Mouse (Mus musculus): Measurements from ENCODE around the gene Timm17b.
"Not testable (repeated sequence)": the region's sequence is repeated elsewhere in the genome, so short reads cannot be mapped to it uniquely, and the experiment has no call there.

Gene Timm17b

DNA sequence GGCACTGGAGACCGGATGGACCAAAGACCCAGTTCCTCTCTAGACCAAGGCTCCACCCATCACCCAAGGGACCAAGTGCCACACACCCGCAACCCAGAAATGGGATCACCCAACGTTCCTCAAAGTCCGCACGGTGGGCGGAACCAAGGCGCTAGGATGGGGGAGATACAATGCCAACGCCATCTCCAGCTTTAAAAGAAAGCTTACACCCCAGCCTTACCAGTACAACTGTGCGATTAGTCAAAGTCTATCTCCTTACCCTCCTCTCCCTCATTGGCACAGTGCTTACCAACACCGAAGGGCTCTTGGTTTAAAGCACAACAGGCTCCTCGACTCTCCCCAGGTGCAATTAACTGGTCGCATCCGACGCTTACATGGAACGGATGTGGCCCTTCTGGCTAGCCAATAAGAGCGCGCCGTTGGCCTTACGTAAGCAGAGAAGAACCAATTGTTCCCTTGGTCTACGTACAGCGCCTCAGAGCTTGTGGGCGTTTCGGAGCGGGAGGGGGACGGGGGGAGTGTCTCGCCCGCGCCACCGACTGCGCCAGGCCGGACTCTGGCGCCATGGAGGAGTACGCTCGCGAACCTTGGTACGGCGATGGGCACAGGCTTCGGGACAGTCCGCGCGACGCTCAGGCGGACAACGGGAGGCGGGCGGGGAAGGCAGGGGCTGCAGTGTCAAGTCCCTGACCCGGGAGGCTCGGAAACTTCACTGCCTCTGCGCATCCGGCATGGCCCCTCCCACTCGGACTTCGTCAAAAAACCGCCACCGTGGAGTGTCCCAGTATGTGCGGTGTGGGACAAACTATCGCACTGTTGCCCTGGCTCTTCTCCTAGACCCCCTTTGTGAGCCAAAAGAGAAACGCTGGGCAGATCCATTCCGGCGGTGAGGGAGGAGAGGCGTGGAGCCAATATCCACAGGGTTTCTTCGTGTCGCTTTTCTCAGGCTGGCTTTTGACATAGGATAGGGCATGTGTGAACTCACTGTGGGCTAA lies at the start of gene Timm17b, which contains the start of gene Pqbp1:
Gene Timm17b, plus strand, starts transcription at position 478 of the 995 bp plus-strand sequence.
Gene Pqbp1, minus strand, starts transcription at position 390 of the 995 bp plus-strand sequence.
- DNase-seq (ENCODE audit: low read depth, low spot score): peak; percentile 93

DNA sequence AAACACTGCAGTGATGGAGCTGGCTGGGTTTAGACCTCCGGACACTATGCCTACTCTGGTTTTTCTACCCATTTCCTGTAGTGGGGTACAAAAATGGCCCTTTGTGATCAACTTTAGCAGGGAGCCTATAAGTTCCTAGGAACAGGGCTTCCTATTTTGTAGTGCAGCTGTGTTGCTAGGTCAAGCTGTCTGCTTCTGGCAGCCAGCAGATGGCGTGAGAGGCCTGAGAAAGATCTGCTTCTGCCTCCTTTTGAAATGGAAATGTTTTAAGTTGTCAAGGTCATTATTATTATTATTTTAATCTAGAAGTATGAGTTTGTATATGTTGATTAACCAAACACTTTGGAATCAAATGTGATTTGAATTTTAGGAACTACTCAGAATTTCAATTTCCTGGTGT lies 44.6 kb upstream of the Timm17b start:
- DNase-seq (ENCODE audit: low read depth, low spot score): peak; percentile 31

DNA sequence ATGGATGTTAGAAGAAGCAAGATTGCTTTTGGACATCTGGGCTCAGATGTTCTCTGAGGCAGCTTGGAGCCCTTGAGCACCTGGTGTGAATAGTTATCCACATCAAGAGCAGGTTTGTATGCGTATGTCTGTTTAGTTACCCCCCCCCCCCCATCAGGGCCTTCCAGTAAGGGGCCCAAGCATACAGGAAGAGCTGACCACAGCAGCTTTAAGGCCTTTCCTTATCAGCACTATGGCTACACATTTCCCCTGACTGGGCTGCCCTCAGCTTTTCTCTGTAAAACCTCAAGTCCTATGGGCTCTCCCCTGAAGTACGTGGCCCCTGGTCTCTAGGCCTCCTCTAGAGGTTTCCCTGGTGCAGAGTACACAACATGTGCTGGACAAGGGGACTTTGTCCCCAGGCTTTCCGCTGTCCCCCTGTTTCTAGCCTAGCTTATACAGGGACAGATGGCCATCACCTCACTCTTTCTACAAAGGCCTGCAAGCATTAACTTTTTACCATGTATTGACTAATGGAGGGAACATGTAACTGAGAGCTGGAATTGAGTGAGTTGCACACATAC lies 39.9 kb upstream of the Timm17b start:
- no peak for DNase-seq (ENCODE audit: low read depth, low spot score)

GRCm38 (mm10) chrX:7863181-7863580 lies 36.0 kb upstream of the Timm17b start:
- DNase-seq (ENCODE audit: low read depth, low spot score): no peak

DNA sequence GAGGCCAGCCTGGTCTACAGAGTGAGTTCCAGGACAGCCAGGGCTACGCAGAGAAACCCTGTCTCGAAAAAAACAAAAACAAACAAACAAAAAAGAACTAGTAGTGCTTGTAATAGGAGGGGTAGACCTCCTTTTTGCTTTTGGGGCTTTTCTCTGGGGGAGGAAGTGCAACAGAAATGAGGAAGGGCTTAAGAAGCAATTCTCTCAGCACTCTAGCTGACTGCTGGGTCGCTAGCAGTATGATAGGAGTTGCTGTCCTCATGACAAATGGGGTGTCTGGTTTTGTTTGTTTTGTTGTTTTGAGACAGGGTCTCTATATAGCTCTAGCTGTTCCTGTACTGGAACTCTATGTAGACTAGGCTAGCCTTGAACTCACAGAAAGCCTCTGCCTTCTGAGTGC lies 34.6 kb upstream of the Timm17b start:
- no peak for DNase-seq (ENCODE audit: low read depth, low spot score)

GRCm38 (mm10) chrX:7865343-7865742 lies 33.8 kb upstream of the Timm17b start:
- DNase-seq (ENCODE audit: low read depth, low spot score): no peak

- no peak for DNase-seq (ENCODE audit: low read depth, low spot score)
These were observed 33.4 kb upstream of the Timm17b start for GRCm38 (mm10) chrX:7865786-7866185.

- DNase-seq (ENCODE audit: low read depth, low spot score): no peak
These were observed 32.0 kb upstream of the Timm17b start for GRCm38 (mm10) chrX:7867141-7867540.

DNA sequence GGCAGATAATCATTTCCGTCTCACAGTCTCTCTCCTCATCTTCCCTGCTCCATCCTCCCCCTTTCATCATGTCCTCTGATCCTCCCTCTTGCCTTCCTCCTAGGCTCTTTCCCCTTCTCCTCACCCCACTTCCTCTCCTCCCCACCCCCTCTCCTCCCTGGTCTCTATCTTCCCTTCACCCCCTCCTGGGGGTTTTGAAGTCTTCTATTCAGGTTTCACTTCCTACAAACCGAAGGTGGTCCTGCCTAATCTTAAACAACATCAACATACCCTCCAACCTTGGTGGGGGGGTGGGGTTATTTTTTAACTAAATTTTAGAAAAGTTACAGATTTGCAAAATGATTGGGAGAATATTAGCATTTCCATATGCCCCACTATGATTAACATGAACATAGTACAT lies 30.7 kb upstream of the Timm17b start:
- peak; percentile 10 for DNase-seq (ENCODE audit: low read depth, low spot score)

DNA sequence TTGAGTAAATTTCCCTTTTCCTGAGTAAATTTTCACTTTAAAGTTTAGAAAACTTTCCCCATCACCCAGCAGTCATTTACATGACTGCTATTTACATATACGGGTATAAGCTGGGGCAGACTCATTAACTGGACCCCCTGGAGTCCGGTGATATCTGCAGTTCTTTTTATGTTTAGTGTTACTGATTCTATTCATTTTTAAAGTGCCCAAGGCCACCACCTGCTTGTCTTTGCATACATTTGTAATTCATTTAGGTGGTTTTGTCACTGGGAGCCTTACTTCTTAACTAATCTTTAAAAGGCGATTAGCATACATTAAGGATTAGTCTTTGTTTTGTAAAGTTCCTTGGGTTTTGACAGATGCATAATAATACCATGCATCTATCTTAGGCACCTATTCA lies 29.3 kb upstream of the Timm17b start:
- DNase-seq (ENCODE audit: low read depth, low spot score): peak; percentile 63

DNA sequence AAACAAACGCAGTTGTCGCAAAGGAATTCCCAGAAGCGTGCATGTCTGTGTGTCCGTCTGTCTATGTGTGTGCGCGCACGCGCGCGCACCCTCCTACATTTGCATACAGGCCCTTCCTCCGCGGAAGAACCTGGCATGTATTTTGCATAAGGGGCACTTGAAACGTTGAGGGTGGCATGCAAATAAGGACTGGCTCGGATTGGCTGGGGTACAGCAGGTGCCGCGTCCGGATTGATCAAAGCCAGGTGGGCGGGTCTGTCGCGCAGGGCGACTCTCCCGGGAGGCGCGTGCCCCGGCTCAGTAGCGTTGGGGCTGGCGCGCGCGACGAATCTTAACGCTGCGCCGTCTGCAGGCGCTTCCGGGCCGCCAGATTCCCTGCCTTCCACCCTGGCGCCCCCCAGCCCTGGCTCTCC lies 21.1 kb upstream of the Timm17b start, which contains the start of gene Pim2:
Gene Pim2, plus strand, starts transcription at position 256 of the 413 bp plus-strand sequence.
- peak; percentile 93 for DNase-seq (ENCODE audit: low read depth, low spot score)

DNA sequence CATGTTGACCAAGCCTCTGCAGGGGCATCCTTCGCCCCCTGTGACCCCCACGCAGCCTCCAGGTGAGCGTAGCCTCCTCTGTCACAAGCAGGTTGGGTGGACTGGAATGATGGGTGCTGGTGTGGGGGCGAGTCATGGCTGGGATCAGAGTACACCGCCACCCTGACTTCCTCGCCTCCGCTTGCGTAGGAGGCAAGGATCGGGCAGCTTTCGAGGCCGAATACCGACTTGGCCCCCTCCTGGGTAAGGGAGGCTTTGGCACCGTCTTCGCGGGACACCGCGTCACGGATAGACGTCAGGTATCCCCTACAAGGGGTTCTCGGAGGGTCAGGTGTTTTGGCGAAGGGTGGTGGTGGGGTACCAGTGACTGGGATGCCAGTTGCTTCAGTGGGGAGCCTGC lies 20.7 kb upstream of the Timm17b start:
- no peak for DNase-seq (ENCODE audit: low read depth, low spot score)

GRCm38 (mm10) chrX:7879819-7880218 lies 19.3 kb upstream of the Timm17b start:
- peak; percentile 90 for DNase-seq (ENCODE audit: low read depth, low spot score)

- DNase-seq (ENCODE audit: low read depth, low spot score): peak; percentile 86
These were observed 15.2 kb upstream of the Timm17b start, which contains the start of gene Slc35a2 for GRCm38 (mm10) chrX:7883841-7884567. Slc35a2 (plus strand) TSS chrX:7884028.

GRCm38 (mm10) chrX:7898211-7898610 lies 946 bp upstream of the Timm17b start:
- DNase-seq (ENCODE audit: low read depth, low spot score): no peak

GRCm38 (mm10) chrX:7904441-7904840 lies 5.3 kb downstream of the Timm17b start:
- no peak for DNase-seq (ENCODE audit: low read depth, low spot score)

DNA sequence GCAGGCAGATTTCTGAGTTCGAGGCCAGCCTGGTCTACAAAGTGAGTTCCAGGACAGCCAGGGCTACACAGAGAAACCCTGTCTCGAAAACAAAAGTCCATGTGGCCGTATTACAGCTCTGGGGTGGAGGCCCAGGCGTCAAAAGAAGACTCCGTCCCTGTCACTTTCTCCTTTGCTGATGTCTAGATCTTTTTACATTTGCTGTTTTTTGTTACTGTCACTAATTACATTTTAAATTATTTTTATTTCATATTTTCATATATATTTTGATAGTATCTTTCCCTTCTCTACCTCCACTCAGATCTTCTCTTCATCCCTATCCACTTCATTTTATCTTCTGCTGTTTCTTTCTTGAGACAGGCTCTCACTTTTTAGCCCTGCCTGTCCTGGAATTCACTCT lies 8.6 kb downstream of the Timm17b start, which contains the start of gene Gm10491:
Gene Gm10491, minus strand, starts transcription at position 101 of the 400 bp plus-strand sequence.
- no peak for DNase-seq (ENCODE audit: low read depth, low spot score)

- not testable (repeated sequence) for DNase-seq (ENCODE audit: low read depth, low spot score)
These were observed 10.1 kb downstream of the Timm17b start, which contains the start of gene Gm10490 for GRCm38 (mm10) chrX:7909242-7909641. Gm10490 (plus strand) TSS chrX:7909542.

DNA sequence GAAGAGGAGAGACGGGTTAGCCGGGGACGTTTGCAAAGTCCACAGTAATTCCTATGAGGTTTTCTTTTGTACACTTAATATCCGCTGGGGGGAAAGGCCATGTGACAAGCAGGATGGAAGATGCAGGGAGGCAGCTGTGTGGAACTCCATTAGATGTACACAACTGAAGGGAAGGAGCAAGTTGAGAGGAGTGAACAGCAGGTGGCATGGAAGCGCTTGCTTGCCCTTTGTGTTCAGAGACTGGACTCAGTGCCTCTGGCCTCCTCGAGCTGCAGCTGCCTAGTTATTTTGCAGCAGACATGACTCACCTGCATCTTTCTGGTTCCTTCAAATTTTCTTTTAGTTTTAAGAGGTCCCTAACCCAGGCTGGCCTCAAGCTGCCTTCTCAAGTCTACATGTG lies 11.3 kb downstream of the Timm17b start:
- DNase-seq (ENCODE audit: low read depth, low spot score): peak; percentile 25

GRCm38 (mm10) chrX:7915669-7916068 lies 16.5 kb downstream of the Timm17b start:
- DNase-seq (ENCODE audit: low read depth, low spot score): not testable (repeated sequence)

- peak; percentile 22 for DNase-seq (ENCODE audit: low read depth, low spot score)
These were observed 18.8 kb downstream of the Timm17b start for GRCm38 (mm10) chrX:7917960-7918359.
